Mouse (Mus musculus) megakaryocyte, embryonic 14.5 days (primary cell): ENCODE data around the gene Kat6b. TPM values are rescaled to one million over a fixed set of nuclear protein-coding genes. Genes with fewer than 3 reads are reported as not detected.

Experiments
- H3K27me3 ChIP-seq: replicated peaks from 2 replicates; pipeline ENCODE3; 2012; ENCODE audit warnings: inconsistent platforms
- H3K36me3 ChIP-seq: replicated peaks from 2 replicates; pipeline ENCODE3; 2012; ENCODE audit warnings: low read length, inconsistent platforms, mixed read lengths
- H3K4me1 ChIP-seq: 2 replicates; pipeline ENCODE4 v1.6.1; 2012; ENCODE audit warnings: inconsistent platforms
- H3K4me3 ChIP-seq: replicated peaks from 2 replicates; pipeline ENCODE3; 2012; ENCODE audit warnings: moderate library complexity, mild to moderate bottlenecking, inconsistent platforms
- H3K9me3 ChIP-seq: 2 replicates; pipeline ENCODE4 v1.6.1; 2012; ENCODE audit warnings: inconsistent platforms
- FLI1 ChIP-seq: IDR thresholded peaks from 2 replicates; pipeline ENCODE4 v1.6.1; 2012; ENCODE audit warnings: low read length, inconsistent platforms, mixed read lengths
- GATA1 ChIP-seq: IDR thresholded peaks from 3 replicates; pipeline ENCODE4 v1.6.1; 2012; ENCODE audit warnings: mixed read lengths, low read length, inconsistent platforms, borderline replicate concordance
- polyA plus RNA-seq: library from polyadenylated mRNA; stranded (reverse); fragments of >175 nt; gene quantifications from 2 replicates; pipeline ENCODE4 v1.2.3, GENCODE M21; 2012; ENCODE audit warnings: low replicate concordance; ENCODE audit not compliant: insufficient read depth

Kat6b gene
- polyA plus RNA-seq, 1 experiment = 0.84 TPM

- Histone ChIP-seq H3K4me1 (peaks cover 33% of the 10 kb centered on the region), H3K4me3 (no peak overlapping the region)
Observed at GRCm38 (mm10) chr14:21600174-21600566, 118.9 kb downstream of the Kat6b start.

GRCm38 (mm10) chr14:21600628-21601027, 119.4 kb downstream of the Kat6b start:
- Histone ChIP-seq H3K4me3 (no peak overlapping the region), H3K9me3 (no peaks in the 10 kb centered on the region), H3K27me3 (peaks cover 2% of the 10 kb centered on the region), H3K36me3 (no peaks in the 10 kb centered on the region), H3K4me1 (peaks cover 38% of the 10 kb centered on the region)
- no peak for TF ChIP-seq GATA1
- no peak for TF ChIP-seq FLI1

More at GRCm38 (mm10) chr14:21600174-21600566, 118.9 kb downstream of the Kat6b start:
- Histone ChIP-seq H3K27me3 (peaks cover 2% of the 10 kb centered on the region), H3K36me3 (no peaks in the 10 kb centered on the region), H3K9me3 (no peaks in the 10 kb centered on the region)
- TF ChIP-seq FLI1 = no peak
- TF ChIP-seq GATA1 = no peak

GRCm38 (mm10) chr14:21602166-21602565, 120.9 kb downstream of the Kat6b start:
- Histone ChIP-seq H3K36me3 (no peaks in the 10 kb centered on the region), H3K27me3 (peaks cover 2% of the 10 kb centered on the region), H3K9me3 (no peaks in the 10 kb centered on the region), H3K4me1 (peaks cover 38% of the 10 kb centered on the region), H3K4me3 (no peak overlapping the region)
- TF ChIP-seq GATA1 = no peak
- TF ChIP-seq FLI1 = no peak

- TF ChIP-seq GATA1 (no peak), FLI1 (no peak)
Observed at GRCm38 (mm10) chr14:21602937-21603336, 121.7 kb downstream of the Kat6b start.

GRCm38 (mm10) chr14:21607686-21608085, 126.5 kb downstream of the Kat6b start:
- Histone ChIP-seq H3K4me3 (no peak overlapping the region), H3K9me3 (no peaks in the 10 kb centered on the region), H3K4me1 (peaks cover 30% of the 10 kb centered on the region), H3K36me3 (no peaks in the 10 kb centered on the region), H3K27me3 (no peaks in the 10 kb centered on the region)
- TF ChIP-seq FLI1 (no peak), GATA1 (no peak)

More at GRCm38 (mm10) chr14:21602937-21603336, 121.7 kb downstream of the Kat6b start:
- Histone ChIP-seq H3K4me1 (peaks cover 38% of the 10 kb centered on the region), H3K9me3 (no peaks in the 10 kb centered on the region), H3K4me3 (no peak overlapping the region), H3K36me3 (no peaks in the 10 kb centered on the region), H3K27me3 (peaks cover 2% of the 10 kb centered on the region)

- TF ChIP-seq FLI1 (no peak), GATA1 (no peak)
- no peaks in the 10 kb centered on the region for H3K9me3 ChIP-seq
- H3K36me3 ChIP-seq = no peaks in the 10 kb centered on the region
Observed at GRCm38 (mm10) chr14:21608886-21609285, 127.7 kb downstream of the Kat6b start.

GRCm38 (mm10) chr14:21610224-21610623, 129.0 kb downstream of the Kat6b start:
- Histone ChIP-seq H3K4me3 (no peak overlapping the region), H3K9me3 (no peaks in the 10 kb centered on the region), H3K36me3 (no peaks in the 10 kb centered on the region), H3K4me1 (peaks cover 32% of the 10 kb centered on the region), H3K27me3 (no peaks in the 10 kb centered on the region)
- TF ChIP-seq GATA1 = no peak
- no peak for TF ChIP-seq FLI1

More at GRCm38 (mm10) chr14:21608886-21609285, 127.7 kb downstream of the Kat6b start:
- H3K4me3 ChIP-seq = no peak overlapping the region
- H3K27me3 ChIP-seq = no peaks in the 10 kb centered on the region
- peaks cover 29% of the 10 kb centered on the region for H3K4me1 ChIP-seq

- H3K36me3 ChIP-seq = no peaks in the 10 kb centered on the region
Observed at GRCm38 (mm10) chr14:21613031-21613430, 131.8 kb downstream of the Kat6b start.

GRCm38 (mm10) chr14:21614103-21614502, 132.9 kb downstream of the Kat6b start:
- Histone ChIP-seq H3K4me3 (no peak overlapping the region), H3K9me3 (no peaks in the 10 kb centered on the region), H3K27me3 (no peaks in the 10 kb centered on the region), H3K4me1 (peaks cover 34% of the 10 kb centered on the region), H3K36me3 (peaks cover 5% of the 10 kb centered on the region)
- TF ChIP-seq GATA1 (no peak), FLI1 (no peak)

More at GRCm38 (mm10) chr14:21613031-21613430, 131.8 kb downstream of the Kat6b start:
- H3K27me3 ChIP-seq = no peaks in the 10 kb centered on the region
- TF ChIP-seq FLI1 (no peak), GATA1 (no peak)
- peaks cover 34% of the 10 kb centered on the region for H3K4me1 ChIP-seq
- no peak overlapping the region for H3K4me3 ChIP-seq
- no peaks in the 10 kb centered on the region for H3K9me3 ChIP-seq

GRCm38 (mm10) chr14:21615853-21616252, 134.6 kb downstream of the Kat6b start:
- H3K4me1 ChIP-seq = peaks cover 33% of the 10 kb centered on the region
- H3K4me3 ChIP-seq = no peak overlapping the region
- no peaks in the 10 kb centered on the region for H3K9me3 ChIP-seq
- H3K36me3 ChIP-seq = peaks cover 12% of the 10 kb centered on the region
- H3K27me3 ChIP-seq = no peaks in the 10 kb centered on the region
- TF ChIP-seq FLI1 (no peak), GATA1 (no peak)
